Mouse (Mus musculus): ENCODE results near the gene 2700081O15Rik. TPM values are rescaled to one million over a fixed set of nuclear protein-coding genes. Genes with fewer than 3 reads are reported as not detected.

Gene 2700081O15Rik
- total and polyA plus RNA-seq, 2 experiments from 2014 or later = 24.3 to 185 TPM

DNA sequence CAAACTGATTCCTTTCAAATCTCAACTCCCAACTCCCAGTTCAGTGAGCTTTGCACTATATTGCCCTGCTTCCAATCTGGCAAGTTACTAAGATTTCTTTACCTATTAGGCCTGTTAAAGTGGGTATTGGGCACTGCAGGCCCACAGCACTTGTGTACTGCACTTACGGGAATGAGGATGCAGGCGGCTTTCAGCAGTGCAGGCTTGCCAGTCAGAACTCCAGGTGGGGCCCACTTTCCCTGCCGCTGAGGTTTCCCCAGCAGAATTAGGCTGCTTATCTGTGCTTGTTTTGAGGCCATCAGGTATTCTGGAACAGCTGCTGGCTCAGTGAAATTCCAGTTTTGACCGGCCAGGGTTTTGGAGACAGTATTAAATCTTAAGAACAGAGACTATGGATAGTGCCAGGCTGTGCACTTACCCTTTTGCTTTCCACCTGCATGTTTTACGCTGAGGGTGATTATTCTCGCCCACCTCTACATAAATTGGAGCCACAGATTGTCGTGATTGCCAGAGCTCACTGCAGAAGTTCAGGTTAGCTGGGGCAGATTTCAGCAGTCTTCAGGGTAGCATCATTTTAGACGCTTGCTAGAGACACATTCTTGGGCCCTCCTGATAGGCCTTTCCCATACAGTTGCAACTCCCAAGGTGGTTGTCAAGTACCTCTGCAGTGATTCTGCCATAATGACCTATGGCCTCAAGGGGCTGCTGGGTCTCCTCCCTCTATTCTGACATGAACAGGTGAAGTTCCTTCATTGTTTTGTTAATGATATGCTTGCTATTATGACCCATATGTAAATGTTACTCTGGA, 7.4 kb downstream of the 2700081O15Rik start:
- Histone ChIP-seq H3K9me3 (ENCODE audit: low read length) (no peaks in the 10 kb centered on the region), H3K4me3 (ENCODE audit: low read depth, low read length) (peak overlapping the region; percentile 47), H3K4me1 (ENCODE audit: insufficient read depth) (peaks cover 21% of the 10 kb centered on the region), H3K36me3 (ENCODE audit: insufficient read depth) (peaks cover 38% of the 10 kb centered on the region), H3K4me2 (ENCODE audit: low read depth) (peak overlapping the region; percentile 73), H3K27ac (ENCODE audit: low read depth, low read length) (peak overlapping the region; percentile 66; the same call in 1 of the 2 replicates), H3K9ac (peak overlapping the region; percentile 78; the same call in 1 of the 2 replicates), H3K27me3 (ENCODE audit: insufficient read depth, low read length) (no peaks in the 10 kb centered on the region)
- ATAC-seq = no peak
- 51% methylated on average over 8 of the region's 8 CpGs for WGBS
- peak; percentile 50 for DNase-seq
- TF ChIP-seq CTCF (IDR thresholded peaks at IDR 0.05; ENCODE audit: low read depth) = no peak

DNA sequence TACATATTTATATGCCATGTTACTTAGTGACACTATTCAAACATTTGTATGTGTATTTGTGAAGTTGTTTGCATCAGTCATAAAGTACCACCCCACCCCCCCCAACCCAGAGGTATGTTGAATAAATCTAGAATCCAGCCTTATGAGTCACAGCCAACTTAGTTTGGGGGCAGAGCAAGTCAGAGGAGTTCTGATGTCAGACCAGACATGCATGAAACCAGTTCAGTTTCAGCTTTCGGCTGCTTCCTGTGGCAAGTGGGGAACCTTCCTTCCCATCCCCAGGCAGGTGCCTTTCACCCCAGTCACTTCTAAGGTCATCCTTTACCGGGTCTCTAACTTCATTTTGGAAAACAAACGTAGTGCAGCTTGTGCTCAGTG, 8.0 kb downstream of the 2700081O15Rik start:
- ATAC-seq (no peak), DNase-seq (no peak)
- Histone ChIP-seq H3K27ac (ENCODE audit: low read depth, low read length) (no peak overlapping the region), H3K36me3 (ENCODE audit: insufficient read depth) (peaks cover 40% of the 10 kb centered on the region), H3K4me3 (ENCODE audit: low read depth, low read length) (no peak overlapping the region), H3K27me3 (ENCODE audit: insufficient read depth, low read length) (no peaks in the 10 kb centered on the region), H3K4me2 (ENCODE audit: low read depth) (0 out of 2 replicates have a peak overlapping the region, but pooled peaks have one; percentile 73), H3K9ac (no peak overlapping the region), H3K4me1 (ENCODE audit: insufficient read depth) (peaks cover 16% of the 10 kb centered on the region; the same call in 1 of the 2 replicates), H3K9me3 (ENCODE audit: low read length) (no peaks in the 10 kb centered on the region)
- WGBS = 43% methylated on average over 3 of the region's 3 CpGs
- no peak for TF ChIP-seq CTCF (IDR thresholded peaks at IDR 0.05; ENCODE audit: low read depth)

DNA sequence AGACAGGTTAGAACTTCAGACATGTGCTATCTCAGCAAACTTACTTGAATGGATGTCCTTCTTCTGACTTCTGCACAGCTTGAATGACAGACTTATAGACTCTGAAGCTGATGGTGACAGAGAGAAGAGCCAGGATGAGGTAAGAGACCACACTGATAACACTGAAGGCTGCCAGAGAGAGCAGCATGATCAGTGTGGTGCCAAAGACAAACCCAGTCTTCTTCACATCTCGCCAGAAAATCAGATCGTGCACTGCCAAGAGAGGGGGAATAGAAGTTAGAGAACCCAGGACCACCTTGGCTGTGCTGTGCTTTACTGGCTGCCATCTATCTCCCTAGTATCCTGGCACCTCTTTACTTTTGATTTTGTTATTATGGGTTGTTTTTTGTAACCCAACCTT, 17.5 kb downstream of the 2700081O15Rik start:
- Histone ChIP-seq H3K36me3 (ENCODE audit: insufficient read depth) (peaks cover 50% of the 10 kb centered on the region), H3K4me3 (ENCODE audit: low read depth, low read length) (no peak overlapping the region), H3K27ac (ENCODE audit: low read depth, low read length) (no peak overlapping the region), H3K4me2 (ENCODE audit: low read depth) (no peak overlapping the region), H3K9ac (no peak overlapping the region), H3K4me1 (ENCODE audit: insufficient read depth) (no peaks in the 10 kb centered on the region), H3K27me3 (ENCODE audit: insufficient read depth, low read length) (no peaks in the 10 kb centered on the region), H3K9me3 (ENCODE audit: low read length) (no peaks in the 10 kb centered on the region)
- 58% methylated on average over 2 of the region's 2 CpGs for WGBS
- TF ChIP-seq CTCF (IDR thresholded peaks at IDR 0.05; ENCODE audit: low read depth) = no peak
- DNase-seq = peak; percentile 26
- no peak for ATAC-seq

DNA sequence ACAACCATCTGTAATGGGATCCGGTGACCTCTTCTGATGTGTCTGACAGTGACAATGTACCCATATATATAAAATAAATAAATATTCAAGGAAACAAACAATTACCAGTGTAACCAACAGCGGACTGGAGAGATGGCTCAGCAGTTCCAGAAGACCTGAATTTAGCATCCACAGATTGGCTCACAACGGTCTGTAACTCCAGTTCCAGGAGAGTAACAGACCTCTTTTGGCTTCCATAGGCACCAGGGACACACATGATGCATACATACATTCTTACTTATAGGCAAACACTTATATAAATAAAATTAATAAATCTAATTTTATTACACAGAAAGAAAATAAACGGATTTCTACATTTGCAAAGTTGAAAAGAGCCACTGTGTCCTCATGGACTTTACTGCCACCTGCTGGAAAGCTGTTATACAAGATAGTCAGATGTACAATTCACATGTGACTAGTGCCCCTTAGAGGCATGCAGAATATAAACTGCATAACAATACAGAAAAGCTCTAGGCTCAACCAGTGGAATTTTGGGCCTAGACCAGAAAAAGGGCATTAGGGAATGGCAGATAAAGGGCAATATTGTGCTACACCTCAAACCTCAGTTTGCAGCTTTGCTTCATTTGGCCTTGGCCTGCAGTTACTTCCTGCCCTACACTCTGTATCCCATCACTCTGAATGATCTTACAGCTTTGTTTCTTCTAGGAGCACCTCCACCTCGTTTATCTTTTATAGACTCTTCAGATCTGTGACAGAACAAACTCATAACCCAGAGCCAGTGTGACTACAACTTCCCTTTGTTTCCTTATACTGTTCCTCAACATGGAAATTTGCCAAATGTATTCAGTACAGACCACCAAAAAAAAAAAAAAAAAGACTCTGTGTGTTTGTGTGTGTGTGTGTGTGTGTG, 18.9 kb downstream of the 2700081O15Rik start:
- H3K36me3 ChIP-seq (ENCODE audit: insufficient read depth) = peaks cover 38% of the 10 kb centered on the region
- H3K9ac ChIP-seq = no peak overlapping the region

DNA sequence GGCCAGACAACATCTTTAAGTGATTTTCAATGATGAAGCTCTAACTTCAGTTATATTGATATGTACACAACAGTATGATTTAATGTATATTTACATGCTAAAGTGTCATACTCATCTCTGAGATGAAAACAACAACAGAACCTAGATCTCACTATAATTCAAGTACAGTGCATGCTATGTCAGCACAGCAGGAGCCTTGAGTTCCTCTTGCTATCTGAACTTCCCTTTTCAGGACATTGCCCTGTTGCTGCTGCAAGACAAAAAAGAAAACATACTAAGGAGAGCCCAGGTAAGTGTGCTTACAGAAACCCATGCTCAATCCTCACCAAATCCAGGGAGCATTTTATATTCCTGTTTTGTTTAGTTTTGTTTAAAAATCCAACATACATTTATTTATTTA, 20.9 kb downstream of the 2700081O15Rik start:
- DNase-seq (no peak), ATAC-seq (no peak)
- no peaks in the 10 kb centered on the region for H3K27me3 ChIP-seq (ENCODE audit: insufficient read depth, low read length)
- no peak overlapping the region for H3K4me3 ChIP-seq (ENCODE audit: low read depth, low read length)
- H3K36me3 ChIP-seq (ENCODE audit: insufficient read depth) = peaks cover 18% of the 10 kb centered on the region
- no peak for TF ChIP-seq CTCF (IDR thresholded peaks at IDR 0.05; ENCODE audit: low read depth)
- no peak overlapping the region for H3K27ac ChIP-seq (ENCODE audit: low read depth, low read length)
- H3K9me3 ChIP-seq (ENCODE audit: low read length) = no peaks in the 10 kb centered on the region
- H3K9ac ChIP-seq = no peak overlapping the region
- no peak overlapping the region for H3K4me2 ChIP-seq (ENCODE audit: low read depth)
- no peaks in the 10 kb centered on the region for H3K4me1 ChIP-seq (ENCODE audit: insufficient read depth)

More for the DNA sequence above, 18.9 kb downstream of the 2700081O15Rik start:
- ATAC-seq = peak; percentile 86
- Histone ChIP-seq H3K4me2 (ENCODE audit: low read depth) (no peak overlapping the region), H3K27me3 (ENCODE audit: insufficient read depth, low read length) (no peaks in the 10 kb centered on the region), H3K9me3 (ENCODE audit: low read length) (no peaks in the 10 kb centered on the region), H3K27ac (ENCODE audit: low read depth, low read length) (no peak overlapping the region), H3K4me3 (ENCODE audit: low read depth, low read length) (no peak overlapping the region), H3K4me1 (ENCODE audit: insufficient read depth) (no peaks in the 10 kb centered on the region)
- peak; percentile 82 for TF ChIP-seq CTCF (IDR thresholded peaks at IDR 0.05; ENCODE audit: low read depth)
- 61% methylated on average over 5 of the region's 5 CpGs for WGBS
- peak; percentile 79 for DNase-seq

DNA sequence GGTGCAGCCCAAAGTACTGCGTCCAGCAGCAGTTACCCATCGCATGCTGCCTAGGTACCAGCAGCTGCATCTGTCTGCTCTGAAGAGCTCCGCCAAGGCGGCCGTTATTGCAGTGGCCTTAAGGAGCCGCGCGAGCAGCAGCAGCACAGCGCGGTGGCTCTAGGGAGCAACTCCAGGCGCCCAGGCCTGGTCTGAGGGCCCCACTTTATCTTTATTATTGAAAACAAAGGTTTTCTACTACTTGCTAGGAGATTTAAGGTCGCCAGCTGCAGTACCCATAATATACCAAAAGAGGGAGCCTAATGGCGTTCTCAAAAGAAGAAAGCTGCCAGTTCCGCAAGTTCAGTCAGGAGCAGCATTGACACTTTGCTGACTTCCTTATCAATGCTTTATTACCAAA, 24.1 kb downstream of the 2700081O15Rik start:
- peak; percentile 76 for DNase-seq
- Histone ChIP-seq H3K36me3 (ENCODE audit: insufficient read depth) (peaks cover 5% of the 10 kb centered on the region; the same call in 1 of the 2 replicates), H3K27me3 (ENCODE audit: insufficient read depth, low read length) (no peaks in the 10 kb centered on the region), H3K9ac (no peak overlapping the region), H3K4me2 (ENCODE audit: low read depth) (no peak overlapping the region), H3K4me3 (ENCODE audit: low read depth, low read length) (no peak overlapping the region), H3K9me3 (ENCODE audit: low read length) (no peaks in the 10 kb centered on the region), H3K27ac (ENCODE audit: low read depth, low read length) (0 out of 2 replicates have a peak overlapping the region, but pooled peaks have one; percentile 29), H3K4me1 (ENCODE audit: insufficient read depth) (no peaks in the 10 kb centered on the region)
- whole genome bisulfite sequencing = 56% methylated on average over 14 of the region's 14 CpGs
- ATAC-seq = peak; percentile 36
- peak; percentile 69 for TF ChIP-seq CTCF (IDR thresholded peaks at IDR 0.05; ENCODE audit: low read depth)
